Comparison of ENCODE assay signal across 15 mouse cellular contexts in genomic region chr17:47216490-47216889, GRCm38 (mm10).
"Had no signal": no experiment of that assay in that cellular context is flagged by ENCODE, and none has a peak within 500 bp of the region (broad histone marks: within the 10 kb centered on the region; RNA-seq: fewer than 3 reads in every experiment).

No protein-coding gene starts in this region.

- ATAC-seq: hindbrain, postnatal 0 days; intestine, embryonic 16.5 days; liver, embryonic 12.5 days had no signal

- DNase-seq: gastrocnemius, adult 2 months; gastrocnemius, postnatal 10 days; gastrocnemius, postnatal 25 days; heart, adult 18-20 months; heart, postnatal 10 days; heart, postnatal 36 days; kidney, adult 11 months; kidney, adult 2 months; kidney, adult 9 months; kidney, postnatal 25 days; kidney, postnatal 4 days; left cerebral cortex, postnatal 4 days had no signal
